Mouse (Mus musculus) E14TG2a.4 (cell line): ENCODE measurements around the gene Kctd8.
"Not testable (repeated sequence)": the region's sequence is repeated elsewhere in the genome, so short reads cannot be mapped to it uniquely, and the experiment has no call there.

Experiments used
- H3K27me3 ChIP-seq: 2 replicates; pipeline ENCODE4 v1.6.1; 2014; ENCODE audit warnings: low read length, control low read depth; ENCODE audit not compliant: insufficient read depth
- H3K36me3 ChIP-seq: 2 replicates; pipeline ENCODE4 v1.6.1; 2014; ENCODE audit warnings: low read length, control low read depth; ENCODE audit not compliant: insufficient read depth
- H3K4me1 ChIP-seq: replicated peaks from 2 replicates; pipeline ENCODE4 v1.6.1; 2014; ENCODE audit warnings: low read depth, low read length, control low read depth
- H3K4me3 ChIP-seq: replicated peaks from 2 replicates; pipeline ENCODE4 v1.5.1; 2014; ENCODE audit warnings: mild to moderate bottlenecking, low read length
- H3K9me3 ChIP-seq: 2 replicates; pipeline ENCODE4 v1.6.1; 2014; ENCODE audit warnings: low read length, control low read depth
- CTCF ChIP-seq: conservative IDR thresholded peaks from 2 replicates; pipeline ENCODE4 v1.5.1; 2014; ENCODE audit warnings: low read length
- NANOG ChIP-seq: IDR thresholded peaks from 2 replicates; pipeline ENCODE4 v1.6.1; 2014; ENCODE audit warnings: borderline replicate concordance, low read length, mixed read lengths
- POU5F1 ChIP-seq: IDR thresholded peaks from 2 replicates; pipeline ENCODE4 v1.6.1; 2014; ENCODE audit warnings: low read length, borderline replicate concordance

Kctd8 gene

DNA sequence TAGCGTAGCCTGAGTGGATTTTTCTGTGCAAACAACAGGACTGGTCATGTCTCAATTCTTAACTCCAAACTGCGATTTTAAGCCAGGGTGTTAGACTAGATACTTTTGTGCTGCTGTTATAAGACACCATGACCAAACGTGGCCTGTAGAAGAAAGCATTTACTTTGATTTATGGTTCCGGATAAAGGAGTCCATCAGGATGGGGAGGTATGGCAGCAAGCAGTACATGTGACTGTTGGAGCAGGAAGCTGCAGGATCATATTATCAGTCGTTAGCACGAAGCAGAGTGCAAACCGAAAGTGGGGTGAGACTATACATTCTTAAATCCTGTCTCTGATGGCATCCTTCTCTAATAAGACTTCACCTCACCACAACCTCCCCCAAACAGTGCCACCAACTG lies 28.9 kb downstream of the Kctd8 start:
- H3K36me3 ChIP-seq: no peaks in the 10 kb centered on the region
- no peaks in the 10 kb centered on the region for H3K27me3 ChIP-seq
- TF ChIP-seq POU5F1 (no peak), CTCF (no peak), NANOG (no peak)
- H3K4me3 ChIP-seq: no peak overlapping the region
- no peaks in the 10 kb centered on the region for H3K4me1 ChIP-seq
- H3K9me3 ChIP-seq: no peaks in the 10 kb centered on the region

GRCm38 (mm10) chr5:69301665-69302064 lies 39.8 kb downstream of the Kctd8 start:
- H3K4me1 ChIP-seq: no peaks in the 10 kb centered on the region
- no peaks in the 10 kb centered on the region for H3K9me3 ChIP-seq
- H3K4me3 ChIP-seq: no peak overlapping the region
- H3K36me3 ChIP-seq: no peaks in the 10 kb centered on the region
- H3K27me3 ChIP-seq: no peaks in the 10 kb centered on the region
- no peak for TF ChIP-seq POU5F1
- TF ChIP-seq CTCF: no peak
- TF ChIP-seq NANOG: no peak

DNA sequence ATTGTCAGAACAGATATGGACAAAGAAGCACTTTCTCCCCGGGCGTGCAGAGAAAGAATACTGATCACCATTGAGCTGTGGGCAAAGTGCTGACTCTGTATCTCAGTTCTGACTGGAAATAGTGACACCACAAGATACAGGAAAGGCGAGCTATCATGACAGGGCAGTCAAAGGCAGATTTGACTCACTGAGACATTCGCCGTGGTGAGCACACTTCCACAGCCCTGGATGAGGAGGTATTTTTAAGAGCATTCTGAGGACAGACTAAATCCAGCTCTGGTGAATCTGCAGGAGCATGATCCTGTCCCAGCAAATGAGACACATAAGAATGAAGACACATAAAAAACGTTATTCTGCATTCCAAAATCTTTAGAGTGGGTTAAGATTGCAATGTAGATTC lies 49.1 kb downstream of the Kctd8 start:
- TF ChIP-seq CTCF: no peak
- no peak for TF ChIP-seq POU5F1
- TF ChIP-seq NANOG: no peak
- H3K4me3 ChIP-seq: no peak overlapping the region
- H3K9me3 ChIP-seq: no peaks in the 10 kb centered on the region
- no peaks in the 10 kb centered on the region for H3K4me1 ChIP-seq
- H3K27me3 ChIP-seq: no peaks in the 10 kb centered on the region
- H3K36me3 ChIP-seq: no peaks in the 10 kb centered on the region

DNA sequence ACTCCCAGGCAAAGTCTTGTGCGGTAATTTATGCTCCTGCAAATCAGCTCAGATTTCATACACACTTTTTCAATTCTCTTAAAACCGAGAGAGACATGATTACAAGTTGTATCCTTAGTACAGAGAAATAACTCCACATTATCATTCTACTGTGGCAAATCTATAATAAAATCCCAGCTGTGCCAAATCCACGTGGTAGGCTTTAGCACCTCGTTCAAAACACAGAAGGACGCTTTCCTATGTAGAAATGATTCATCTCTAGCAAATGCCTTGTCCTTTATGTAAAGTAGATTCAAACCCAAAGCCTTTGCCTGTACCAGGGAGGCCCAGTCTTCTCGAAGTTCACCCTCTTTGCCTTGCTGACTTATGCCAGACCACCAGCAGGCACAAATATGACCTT lies 57.1 kb downstream of the Kctd8 start:
- Histone ChIP-seq H3K36me3 (no peaks in the 10 kb centered on the region), H3K27me3 (no peaks in the 10 kb centered on the region), H3K4me3 (no peak overlapping the region), H3K9me3 (no peaks in the 10 kb centered on the region), H3K4me1 (no peaks in the 10 kb centered on the region)
- no peak for TF ChIP-seq POU5F1
- no peak for TF ChIP-seq CTCF
- TF ChIP-seq NANOG: no peak

DNA sequence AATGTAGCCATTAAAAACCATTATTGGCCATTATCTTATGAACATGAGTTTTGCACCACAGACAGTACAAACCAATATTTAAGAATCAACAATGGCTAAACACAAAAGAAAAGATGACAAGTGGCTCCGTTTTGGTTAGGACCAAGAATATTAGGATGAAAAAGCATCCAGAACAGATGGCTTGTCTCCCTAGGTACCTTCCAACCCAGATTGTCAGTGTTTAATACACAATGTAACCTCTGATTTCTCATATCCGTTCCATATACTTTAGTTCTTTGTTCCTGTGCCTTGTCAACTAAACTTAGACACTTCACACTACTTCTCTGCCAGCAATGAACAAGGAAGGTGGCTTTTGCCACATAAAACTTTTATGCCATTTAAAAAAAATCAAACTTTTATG lies 89.1 kb downstream of the Kctd8 start:
- no peaks in the 10 kb centered on the region for H3K4me1 ChIP-seq
- no peaks in the 10 kb centered on the region for H3K36me3 ChIP-seq
- no peaks in the 10 kb centered on the region for H3K27me3 ChIP-seq
- H3K9me3 ChIP-seq: no peaks in the 10 kb centered on the region
- no peak overlapping the region for H3K4me3 ChIP-seq
- TF ChIP-seq POU5F1 (no peak), CTCF (no peak), NANOG (no peak)

GRCm38 (mm10) chr5:69241931-69242330 lies 99.5 kb downstream of the Kctd8 start:
- Histone ChIP-seq H3K36me3 (no peaks in the 10 kb centered on the region), H3K4me3 (no peak overlapping the region), H3K4me1 (no peaks in the 10 kb centered on the region), H3K9me3 (no peaks in the 10 kb centered on the region), H3K27me3 (no peaks in the 10 kb centered on the region)
- no peak for TF ChIP-seq POU5F1
- TF ChIP-seq NANOG: no peak
- TF ChIP-seq CTCF: no peak

GRCm38 (mm10) chr5:69233560-69233959 lies 107.9 kb downstream of the Kctd8 start:
- H3K4me3 ChIP-seq: no peak overlapping the region
- no peaks in the 10 kb centered on the region for H3K4me1 ChIP-seq
- H3K9me3 ChIP-seq: no peaks in the 10 kb centered on the region
- no peaks in the 10 kb centered on the region for H3K36me3 ChIP-seq
- TF ChIP-seq NANOG (no peak), POU5F1 (no peak), CTCF (no peak)
- H3K27me3 ChIP-seq: no peaks in the 10 kb centered on the region

DNA sequence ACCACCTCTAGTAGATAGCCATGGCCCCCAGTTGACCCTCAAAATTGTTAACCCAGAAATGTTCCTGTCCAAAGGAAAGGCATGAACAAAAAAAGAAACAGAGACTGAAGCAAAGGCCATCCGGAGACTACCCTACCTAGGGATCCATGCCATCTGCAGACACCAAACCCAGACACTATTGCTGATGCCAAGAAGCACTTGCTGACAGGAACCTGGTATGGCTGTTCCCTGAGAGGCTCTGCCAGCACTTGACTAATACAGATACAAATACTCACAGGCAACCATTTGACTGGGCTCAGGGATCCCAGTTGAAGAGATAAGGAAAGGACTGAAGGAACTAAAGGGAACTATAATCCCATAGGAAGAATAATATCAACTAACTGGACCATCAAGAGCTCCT lies 109.8 kb downstream of the Kctd8 start:
- not testable (repeated sequence) for H3K9me3 ChIP-seq, H3K36me3 ChIP-seq, H3K27me3 ChIP-seq, H3K4me1 ChIP-seq, H3K4me3 ChIP-seq

- no peaks in the 10 kb centered on the region for H3K27me3 ChIP-seq
- TF ChIP-seq CTCF (no peak), POU5F1 (no peak), NANOG (no peak)
- no peaks in the 10 kb centered on the region for H3K36me3 ChIP-seq
- no peaks in the 10 kb centered on the region for H3K4me1 ChIP-seq
- H3K4me3 ChIP-seq: no peak overlapping the region
- H3K9me3 ChIP-seq: no peaks in the 10 kb centered on the region
Observed at GRCm38 (mm10) chr5:69227147-69227546, 114.3 kb downstream of the Kctd8 start.
